Mouse (Mus musculus) small intestine, adult 2 months (tissue): ENCODE results near the gene Garnl3.

Source experiments
- CTCF ChIP-seq: fragments of 200-500 bp; IDR thresholded peaks from 2 replicates; pipeline ENCODE4 v1.5.1; 2012; ENCODE audit warnings: low read depth, mild to moderate bottlenecking, control low read depth, inconsistent platforms, low read length, moderate library complexity, mixed read lengths; ENCODE audit not compliant: insufficient replicate concordance, insufficient read length; ENCODE audit errors: extremely low read depth
- POLR2A ChIP-seq: fragments of 200-500 bp; IDR thresholded peaks from 2 replicates; pipeline ENCODE4 v1.6.1; 2012; ENCODE audit warnings: low read depth, mild to moderate bottlenecking, control low read depth, inconsistent platforms, low read length, moderate library complexity

- TF ChIP-seq CTCF (no peak), POLR2A (no peak)
Observed at GRCm38 (mm10) chr2:33086016-33086596, 45.3 kb downstream of the Garnl3 start.
